Mouse (Mus musculus) Patski (cell line): ENCODE data around the gene A630095N17Rik. TPM values are rescaled to one million over a fixed set of nuclear protein-coding genes. Genes with fewer than 3 reads are reported as not detected.
"Not testable (repeated sequence)": the region's sequence is repeated elsewhere in the genome, so short reads cannot be mapped to it uniquely, and the experiment has no call there.

Experiments
- ATAC-seq: fragments of 100-300 bp; one replicate; pipeline ENCODE4 v1.8.0; 2021
- CTCF ChIA-PET: fragments of 350-600 bp; sonication (Branson Sonifier 250); formaldehyde crosslinking; loops from one replicate; lab custom pipeline; 2022; ENCODE audit warnings: inconsistent platforms; lab: Charles Lee
- POLR2A ChIA-PET: fragments of 350-600 bp; sonication (Branson Sonifier 250); formaldehyde crosslinking; loops from one replicate; lab custom pipeline; 2022; ENCODE audit warnings: antibody characterized with exemption, inconsistent platforms; lab: Charles Lee
- DNase-seq: peaks from one replicate; pipeline ENCODE4 v3.0.0-alpha.2; 2011; ENCODE audit warnings: low read depth, low spot score
- H3K27me3 ChIP-seq: fragments of 371-371 bp; one replicate; pipeline ENCODE4 v1.5.1; 2021
- CTCF ChIP-seq: fragments of 100-300 bp; IDR thresholded peaks from one replicate; pipeline ENCODE4 v1.5.1; 2021
- in situ Hi-C: fragments of 300-500 bp; cut with MboI; formaldehyde crosslinking; loops from 3 replicates; pipeline ENCODE4 v1.11.1; 2018; ENCODE audit warnings: low pct_unique_long_range_greater_than_20kb, mixed read lengths
- polyA plus RNA-seq: library from polyadenylated mRNA; unstranded; gene quantifications from one replicate; pipeline ENCODE4 v1.2.3, GENCODE M21; 2021

Gene A630095N17Rik
- polyA plus RNA-seq, 1 experiment from 2014 or later: 0.15 TPM

- no peak for DNase-seq
- ChIA-PET POLR2A (no interaction called here), CTCF (interaction anchor here (1.0 to 1.4 kb wide), 2 partner anchors 10 kb away, joined by 3 read pairs; no protein-coding TSS in a partner anchor)
- TF ChIP-seq CTCF: no peak
- in situ Hi-C loops: no loop called here
- no peaks in the 10 kb centered on the region for H3K27me3 ChIP-seq
- ATAC-seq: no peak
Measured at GRCm38 (mm10) chr1:75244175-75244826, 12.4 kb upstream of the A630095N17Rik start.

GRCm38 (mm10) chr1:75243411-75243810 is 11.5 kb upstream of the A630095N17Rik start:
- POLR2A ChIA-PET: no interaction called here

DNA sequence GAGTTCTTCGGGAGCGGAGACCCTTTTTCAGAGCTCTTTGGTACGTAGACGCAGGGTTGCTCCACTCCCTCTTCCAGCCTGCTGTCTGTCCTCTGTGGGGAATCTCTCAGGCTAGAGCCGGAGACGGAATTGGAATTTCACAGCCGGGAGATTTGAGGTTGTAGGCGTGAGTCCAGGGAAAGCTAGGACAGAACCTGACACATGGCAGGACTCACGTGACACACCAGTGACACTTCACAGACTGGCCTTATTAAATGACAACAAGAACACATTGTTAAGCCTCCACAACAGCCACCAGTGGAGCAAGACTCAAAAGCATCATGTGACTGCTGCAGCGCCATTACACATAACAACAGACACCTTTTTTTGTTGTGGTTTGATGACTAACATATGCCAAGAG is 7.7 kb upstream of the A630095N17Rik start:
- ChIA-PET CTCF (no interaction called here), POLR2A (no interaction called here)
- no peak for ATAC-seq
- in situ Hi-C loops: no loop called here
- H3K27me3 ChIP-seq: no peaks in the 10 kb centered on the region
- DNase-seq: no peak
- no peak for TF ChIP-seq CTCF

More at GRCm38 (mm10) chr1:75243411-75243810, 11.5 kb upstream of the A630095N17Rik start:
- DNase-seq (no peak), ATAC-seq (no peak)
- CTCF ChIA-PET: interaction anchor here (1.0 to 1.6 kb wide), 3 partner anchors 8 to 10 kb away, joined by 3 to 9 read pairs (median 3); no protein-coding TSS in a partner anchor
- no peaks in the 10 kb centered on the region for H3K27me3 ChIP-seq
- in situ Hi-C loops: no loop called here
- TF ChIP-seq CTCF: no peak

DNA sequence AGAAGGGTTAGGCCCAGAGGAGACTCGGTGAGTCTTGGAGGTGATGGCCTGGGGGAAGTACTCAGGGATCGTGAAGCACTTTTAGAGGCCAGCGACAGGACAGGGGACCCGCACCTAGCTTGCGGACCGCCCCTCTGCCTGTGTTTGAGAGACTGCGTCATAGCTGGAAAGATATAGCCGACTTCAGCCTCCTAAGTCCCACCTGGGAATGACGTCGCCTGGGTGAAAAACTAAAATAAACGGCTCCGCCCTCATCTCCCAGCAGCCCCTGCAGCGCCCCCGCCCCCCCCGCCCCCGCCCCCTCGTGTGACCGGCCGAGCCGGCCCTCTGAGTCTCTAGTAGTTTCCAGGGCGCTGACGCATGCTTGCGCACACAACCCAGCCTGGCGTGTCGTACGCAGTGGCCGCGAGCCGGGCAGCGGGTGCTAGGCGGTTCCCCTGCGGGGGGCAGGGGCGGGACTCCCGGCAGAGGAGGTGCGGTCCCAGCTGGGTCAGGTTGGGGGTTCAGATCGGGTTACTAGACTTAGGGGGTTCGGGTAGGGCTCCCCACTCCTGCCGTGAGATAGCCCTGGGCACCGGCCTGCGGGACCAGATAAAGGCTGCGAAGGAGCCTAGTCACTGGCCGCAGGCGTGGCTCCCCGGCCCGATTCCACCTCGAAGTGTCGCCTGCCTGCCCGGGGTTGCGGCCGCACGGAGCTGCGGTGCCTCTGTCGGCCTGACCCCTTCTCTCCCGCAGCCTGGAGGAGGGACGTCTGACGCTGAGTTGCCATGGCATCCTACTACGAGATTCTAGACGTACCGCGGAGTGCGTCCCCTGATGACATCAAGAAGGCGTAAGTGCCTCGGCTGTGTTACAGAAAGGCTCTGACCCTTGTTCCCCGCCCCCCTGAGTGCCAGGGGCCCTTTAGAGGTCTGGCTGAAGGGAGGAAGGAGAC is 4.5 kb upstream of the A630095N17Rik start, which contains the start of gene Dnajb2:
Gene Dnajb2 (plus strand): TSS at position 290 of the 934 bp plus-strand sequence.
- no peak for TF ChIP-seq CTCF
- H3K27me3 ChIP-seq: no peaks in the 10 kb centered on the region
- ChIA-PET POLR2A (interaction anchor here (1.1 to 2.9 kb wide), 6 partner anchors 10 to 26 kb away, joined by 3 to 13 read pairs (median 6); partner anchors contain the start of genes Glb1l, Stk16 and Tuba4a), CTCF (interaction anchor here (0.9 to 2.3 kb wide), 4 partner anchors 10 to 20 kb away, joined by 3 to 9 read pairs (median 6); no protein-coding TSS in a partner anchor)
- no peak for DNase-seq
- peak; percentile 89 for ATAC-seq
- in situ Hi-C loops: no loop called here

DNA sequence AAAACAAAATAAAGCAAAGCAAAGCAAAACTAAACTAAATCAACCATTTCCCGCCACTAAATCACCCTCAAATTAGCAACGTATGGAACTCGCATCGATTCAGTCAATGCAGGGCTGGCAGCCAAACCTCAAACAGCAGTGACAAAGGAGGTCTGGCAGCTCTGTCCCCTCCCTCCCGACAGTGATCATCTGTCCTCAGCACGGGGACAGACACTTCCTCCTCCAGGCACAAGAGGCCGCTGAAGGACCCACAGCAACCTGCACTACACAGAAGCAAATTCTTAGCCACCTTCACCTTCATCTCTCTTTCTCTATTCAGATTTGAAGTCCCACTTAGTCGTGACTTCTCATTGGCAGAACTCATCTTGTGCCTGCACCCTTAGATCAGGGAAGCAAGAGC is 2.7 kb upstream of the A630095N17Rik start:
- no peak for DNase-seq
- POLR2A ChIA-PET: interaction anchor here (1.5 to 2.9 kb wide), 2 partner anchors 9 to 20 kb away, joined by 3 to 8 read pairs; no protein-coding TSS in a partner anchor

GRCm38 (mm10) chr1:75232489-75232888 is 587 bp upstream of the A630095N17Rik start:
- in situ Hi-C loops: not testable (repeated sequence)
- CTCF ChIA-PET: interaction anchor here (0.9 kb wide), 1 partner anchor 11 kb away, joined by 3 read pairs; no protein-coding TSS in a partner anchor

More for the DNA sequence above, 2.7 kb upstream of the A630095N17Rik start:
- ATAC-seq: peak; percentile 36
- H3K27me3 ChIP-seq: no peaks in the 10 kb centered on the region
- in situ Hi-C loops: no loop called here
- CTCF ChIA-PET: interaction anchor here (0.6 to 2.3 kb wide), 5 partner anchors 9 to 18 kb away, joined by 3 to 9 read pairs (median 4); partner anchors contain the start of gene Tuba4a
- TF ChIP-seq CTCF: no peak

DNA sequence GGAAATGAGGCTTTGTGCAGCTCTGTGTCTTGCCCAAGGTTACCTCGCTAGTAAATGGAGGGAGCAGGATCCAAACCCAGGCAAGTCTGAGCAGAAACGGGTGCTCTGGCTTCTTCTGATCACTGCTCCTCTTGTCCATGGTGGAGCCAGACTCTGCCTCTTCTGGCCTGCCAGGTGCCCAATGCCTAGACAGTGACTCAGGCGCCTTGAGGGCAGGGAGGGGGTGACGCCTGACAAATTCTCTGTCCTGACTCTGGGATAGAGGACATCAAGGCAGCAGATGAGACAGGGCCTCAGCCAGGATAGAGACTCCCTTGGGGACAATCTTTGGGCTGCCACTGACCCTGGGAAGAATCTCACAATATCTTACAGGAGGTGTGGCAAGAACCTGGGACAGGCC is 678 bp downstream of the A630095N17Rik start:
- TF ChIP-seq CTCF: no peak
- in situ Hi-C loops: no loop called here
- no peaks in the 10 kb centered on the region for H3K27me3 ChIP-seq
- CTCF ChIA-PET: no interaction called here
- ATAC-seq (no peak), DNase-seq (no peak)
- POLR2A ChIA-PET: interaction anchor here (0.8 to 1.4 kb wide), 2 partner anchors 11 to 12 kb away, joined by 3 to 6 read pairs; no protein-coding TSS in a partner anchor

More at GRCm38 (mm10) chr1:75232489-75232888, 587 bp upstream of the A630095N17Rik start:
- not testable (repeated sequence) for DNase-seq, ATAC-seq, H3K27me3 ChIP-seq
- POLR2A ChIA-PET: interaction anchor here (1.4 kb wide), 1 partner anchor 14 kb away, joined by 6 read pairs; no protein-coding TSS in a partner anchor

DNA sequence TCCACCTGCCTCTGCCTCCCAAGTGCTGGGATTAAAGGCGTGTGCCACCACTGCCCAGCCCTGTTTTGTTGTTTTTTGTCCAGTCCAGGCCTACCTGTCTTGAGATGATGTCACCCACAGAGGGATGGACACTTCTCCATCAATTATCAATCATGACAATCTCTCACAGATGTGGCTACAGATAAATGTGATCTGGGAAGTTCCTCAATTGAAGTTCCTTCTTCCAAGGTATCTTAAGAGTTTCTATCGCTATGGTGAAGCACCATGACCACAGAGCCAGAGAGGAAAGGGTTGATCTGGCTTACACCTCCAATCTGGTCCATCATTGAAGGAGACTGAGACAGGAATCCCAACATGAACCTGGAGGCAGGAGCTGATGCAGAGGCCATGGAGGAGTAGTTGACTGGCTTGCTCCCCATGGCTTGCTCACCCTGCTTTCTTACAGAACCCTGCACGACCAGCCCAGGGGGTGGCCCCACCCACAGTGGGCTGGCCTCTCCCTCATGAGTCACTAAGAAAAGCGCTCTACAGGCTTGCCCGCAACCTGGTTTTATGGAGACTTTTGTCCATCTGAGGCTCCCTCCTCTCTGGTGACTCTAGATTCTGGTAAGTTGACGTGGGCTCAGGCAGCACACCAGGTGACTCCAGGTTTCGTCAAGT is 1.4 kb downstream of the A630095N17Rik start:
- ChIA-PET CTCF (no interaction called here), POLR2A (interaction anchor here (0.8 kb wide), 1 partner anchor 10 kb away, joined by 3 read pairs; no protein-coding TSS in a partner anchor)
- in situ Hi-C loops: no loop called here
- TF ChIP-seq CTCF: no peak
- DNase-seq: no peak
- H3K27me3 ChIP-seq: no peaks in the 10 kb centered on the region
- no peak for ATAC-seq

DNA sequence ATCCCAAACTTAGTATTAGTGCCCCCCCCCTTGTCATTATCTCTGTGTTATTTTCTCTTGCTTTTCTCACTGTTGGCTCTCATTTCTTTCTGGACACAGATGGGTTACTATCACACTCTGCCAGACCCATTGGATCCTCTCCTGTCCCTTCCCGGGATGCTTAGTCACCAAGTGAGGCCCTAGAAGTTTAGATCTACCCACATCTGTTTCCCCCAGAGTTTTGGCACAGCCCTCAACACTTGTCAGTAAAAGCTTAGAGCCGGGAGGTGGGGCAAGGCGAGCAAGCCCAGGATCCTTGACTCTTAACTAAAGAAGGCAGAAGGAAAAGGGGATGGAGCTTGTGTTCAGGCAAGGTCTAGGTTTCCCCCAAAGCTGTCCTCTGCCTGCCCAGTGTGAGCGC is 2.7 kb downstream of the A630095N17Rik start:
- DNase-seq (no peak), ATAC-seq (no peak)
- in situ Hi-C loops: no loop called here
- ChIA-PET POLR2A (no interaction called here), CTCF (interaction anchor here (2.1 kb wide), 1 partner anchor 22 kb away, joined by 7 read pairs; no protein-coding TSS in a partner anchor)
- H3K27me3 ChIP-seq: no peaks in the 10 kb centered on the region
- no peak for TF ChIP-seq CTCF

DNA sequence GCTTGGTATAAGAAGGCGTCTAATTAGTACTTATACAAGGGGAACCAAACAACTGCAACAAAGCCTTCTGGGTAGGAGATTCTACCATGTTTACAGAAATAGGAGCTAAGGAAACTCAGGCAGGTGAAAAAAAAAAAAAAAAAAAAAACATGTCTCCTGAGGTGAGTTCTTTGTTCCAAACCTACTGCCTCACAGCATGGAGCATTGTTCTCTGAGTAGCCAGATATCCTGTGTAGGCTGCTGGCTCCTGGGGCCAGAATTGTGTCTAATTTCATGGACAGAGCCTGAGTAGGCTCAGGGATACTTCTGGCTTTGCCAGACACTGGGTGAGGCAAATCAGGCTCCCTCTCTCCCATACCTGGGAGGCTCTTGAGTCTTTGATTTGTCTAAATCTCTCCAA is 4.2 kb downstream of the A630095N17Rik start:
- TF ChIP-seq CTCF: no peak
- DNase-seq (no peak), ATAC-seq (no peak)
- CTCF ChIA-PET: interaction anchor here (2.1 kb wide), 1 partner anchor 24 kb away, joined by 7 read pairs; no protein-coding TSS in a partner anchor
- no peaks in the 10 kb centered on the region for H3K27me3 ChIP-seq
- POLR2A ChIA-PET: no interaction called here
- in situ Hi-C loops: no loop called here
